Mouse (Mus musculus) ES-E14 (cell line): ENCODE results near the gene Gm8909.
"Not testable (repeated sequence)": the region's sequence is repeated elsewhere in the genome, so short reads cannot be mapped to it uniquely, and the experiment has no call there.

ENCODE experiments used
- MAFK ChIP-seq: IDR thresholded peaks from 2 replicates; pipeline ENCODE4 v1.6.1; 2014; ENCODE audit warnings: mild to moderate bottlenecking, low read depth, low read length, inconsistent platforms; ENCODE audit not compliant: insufficient read depth
- ZC3H11A ChIP-seq: IDR thresholded peaks from 2 replicates; pipeline ENCODE4 v1.6.1; 2012; ENCODE audit warnings: low read depth, mild to moderate bottlenecking, inconsistent platforms, low read length, borderline replicate concordance

- not testable (repeated sequence) for TF ChIP-seq ZC3H11A, MAFK
These were observed 19.9 kb downstream of the Gm8909 start for GRCm38 (mm10) chr17:36148468-36148867.
